Mouse (Mus musculus) myocyte (in vitro differentiated cells): Measurements from ENCODE around the gene Nr1i3.

ENCODE experiments used
- E2F4 ChIP-seq: IDR thresholded peaks from one replicate; pipeline ENCODE4 v1.6.1; 2011; ENCODE audit warnings: mild to moderate bottlenecking, control low read depth, moderate library complexity; ENCODE audit not compliant: insufficient read depth
- MAX ChIP-seq: IDR thresholded peaks from one replicate; pipeline ENCODE4 v1.6.1; 2011; ENCODE audit warnings: low read depth, mild to moderate bottlenecking, control low read depth
- MYOG ChIP-seq, 3 experiments: IDR thresholded peaks; one replicate each; pipeline ENCODE4 v1.6.1; 2011; ENCODE audit warnings: control low read depth in 2 of 3, low read depth in 2 of 3, mild to moderate bottlenecking in 2 of 3; ENCODE audit not compliant: insufficient read length in 2 of 3, control insufficient read depth in 1 of 3, insufficient read depth in 1 of 3
- POLR2A ChIP-seq: IDR thresholded peaks from one replicate; pipeline ENCODE4 v1.6.1; 2011; ENCODE audit warnings: low read depth, mild to moderate bottlenecking, control low read depth, moderate library complexity; ENCODE audit not compliant: insufficient read length
- REST ChIP-seq: IDR thresholded peaks from one replicate; pipeline ENCODE4 v1.6.1; 2011; ENCODE audit warnings: mild to moderate bottlenecking, control low read depth, moderate library complexity; ENCODE audit not compliant: insufficient read depth, insufficient read length
- TCF12 ChIP-seq: IDR thresholded peaks from one replicate; pipeline ENCODE4 v1.6.1; 2011; ENCODE audit warnings: mild to moderate bottlenecking, control low read depth; ENCODE audit not compliant: poor library complexity, insufficient read depth, severe bottlenecking

DNA sequence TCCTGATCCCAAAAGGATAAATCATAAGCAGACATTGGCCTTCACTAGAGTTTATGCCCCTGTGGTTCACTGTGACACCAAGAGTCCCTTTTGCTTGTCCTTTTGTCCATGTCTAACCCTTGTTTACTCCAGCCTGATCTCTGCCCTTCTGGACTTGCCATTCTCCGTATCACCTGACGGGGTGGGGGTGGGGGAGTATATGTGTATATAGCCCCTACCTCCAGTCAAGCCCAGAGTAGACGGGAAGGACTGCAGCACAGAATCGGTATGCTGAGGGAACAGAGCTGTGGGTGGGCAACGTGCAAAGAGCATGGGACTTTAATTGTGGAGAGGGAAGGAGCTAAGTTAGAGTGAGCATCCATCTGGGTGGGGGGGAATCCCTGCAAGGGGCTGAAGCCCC, 11.1 kb downstream of the Nr1i3 start, which contains the start of gene Apoa2:
- TF ChIP-seq E2F4 (no peak), MYOG (IDR thresholded peaks at IDR 0.05; ENCODE audit: control insufficient read depth in 1 of 3, insufficient read depth in 1 of 3, insufficient read length in 2 of 3, low read depth in 2 of 3) (no peak), POLR2A (no peak), MAX (no peak), TCF12 (no peak), REST (no peak)
